Mouse (Mus musculus) olfactory bulb, adult 2 months (tissue): Measurements from ENCODE around the gene Cdk5rap2.

Source experiments
- CTCF ChIP-seq: fragments of 200-500 bp; IDR thresholded peaks from 2 replicates; pipeline ENCODE4 v1.5.1; 2012; ENCODE audit warnings: low read depth, mild to moderate bottlenecking, low read length, moderate library complexity; ENCODE audit not compliant: insufficient read depth
- POLR2A ChIP-seq: fragments of 200-500 bp; IDR thresholded peaks from 2 replicates; pipeline ENCODE4 v1.6.1; 2012; ENCODE audit warnings: mild to moderate bottlenecking, low read depth, low read length, moderate library complexity; ENCODE audit not compliant: insufficient read depth

DNA sequence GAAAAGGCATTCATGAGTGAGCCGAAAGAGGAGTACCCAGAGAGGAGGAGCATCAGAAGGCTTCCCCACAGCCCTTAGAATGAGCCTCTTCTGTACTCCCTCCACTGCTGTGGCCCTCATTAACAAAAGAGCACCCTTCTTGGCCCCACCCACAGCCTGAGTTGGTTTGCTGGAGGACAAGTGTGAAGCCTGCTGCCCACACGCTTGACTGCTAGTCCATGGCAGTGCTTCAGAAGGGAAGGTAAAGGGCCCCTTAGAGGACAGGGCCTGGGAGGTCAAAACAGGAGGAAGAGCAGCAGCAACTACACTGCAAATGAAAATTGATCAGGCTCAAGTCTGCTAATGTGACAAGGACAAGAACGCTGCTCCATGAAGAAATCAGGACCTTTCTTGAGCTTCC is 56.6 kb downstream of the Cdk5rap2 start:
- TF ChIP-seq CTCF = no peak
- no peak for TF ChIP-seq POLR2A
